Mouse (Mus musculus) heart, embryonic 10.5 days (tissue): ENCODE measurements around the gene Msn. TPM values are rescaled to one million over a fixed set of nuclear protein-coding genes. Genes with fewer than 3 reads are reported as not detected.

Source experiments
- DNase-seq: peaks from one replicate; pipeline ENCODE4 v3.0.0-alpha.2; 2017; ENCODE audit warnings: low spot score
- H3K27ac ChIP-seq: fragments of 300-500 bp; sonication (generic); 2 replicates; pipeline ENCODE4 v1.5.1; 2016; ENCODE audit warnings: mild to moderate bottlenecking
- H3K27me3 ChIP-seq: fragments of 300-500 bp; sonication (generic); 2 replicates; pipeline ENCODE4 v1.6.1; 2016; ENCODE audit warnings: mild to moderate bottlenecking; ENCODE audit not compliant: poor library complexity, insufficient read depth, severe bottlenecking
- H3K36me3 ChIP-seq: fragments of 300-500 bp; sonication (generic); 2 replicates; pipeline ENCODE4 v1.6.1; 2016; ENCODE audit warnings: mild to moderate bottlenecking, moderate library complexity
- H3K4me1 ChIP-seq: fragments of 300-500 bp; sonication (generic); 2 replicates; pipeline ENCODE4 v1.6.1; 2016; ENCODE audit warnings: mild to moderate bottlenecking
- H3K4me3 ChIP-seq: fragments of 300-500 bp; sonication (generic); 2 replicates; pipeline ENCODE4 v1.5.1; 2016; ENCODE audit warnings: mild to moderate bottlenecking, moderate library complexity
- H3K9me3 ChIP-seq: fragments of 300-500 bp; sonication (generic); 2 replicates; pipeline ENCODE4 v1.6.1; 2016; ENCODE audit warnings: mild to moderate bottlenecking, moderate library complexity
- WGBS: fragments of 180-500 bp; shearing (Covaris S2); methylation state at CpG from one replicate; pipeline ENCODE4 v1.1.7; 2016; 5-methylcytosine and 5-hydroxymethylcytosine counted together
- polyA plus RNA-seq: library from polyadenylated mRNA; unstranded; fragments of >200 nt; fragmentation: Nextera tagmentation; extraction: Ambion mirVana; gene quantifications from 2 replicates; pipeline ENCODE4 v1.2.1, GENCODE M21; 2016

Gene Msn
- 146 and 191 TPM in 2 replicates for polyA plus RNA-seq

DNA sequence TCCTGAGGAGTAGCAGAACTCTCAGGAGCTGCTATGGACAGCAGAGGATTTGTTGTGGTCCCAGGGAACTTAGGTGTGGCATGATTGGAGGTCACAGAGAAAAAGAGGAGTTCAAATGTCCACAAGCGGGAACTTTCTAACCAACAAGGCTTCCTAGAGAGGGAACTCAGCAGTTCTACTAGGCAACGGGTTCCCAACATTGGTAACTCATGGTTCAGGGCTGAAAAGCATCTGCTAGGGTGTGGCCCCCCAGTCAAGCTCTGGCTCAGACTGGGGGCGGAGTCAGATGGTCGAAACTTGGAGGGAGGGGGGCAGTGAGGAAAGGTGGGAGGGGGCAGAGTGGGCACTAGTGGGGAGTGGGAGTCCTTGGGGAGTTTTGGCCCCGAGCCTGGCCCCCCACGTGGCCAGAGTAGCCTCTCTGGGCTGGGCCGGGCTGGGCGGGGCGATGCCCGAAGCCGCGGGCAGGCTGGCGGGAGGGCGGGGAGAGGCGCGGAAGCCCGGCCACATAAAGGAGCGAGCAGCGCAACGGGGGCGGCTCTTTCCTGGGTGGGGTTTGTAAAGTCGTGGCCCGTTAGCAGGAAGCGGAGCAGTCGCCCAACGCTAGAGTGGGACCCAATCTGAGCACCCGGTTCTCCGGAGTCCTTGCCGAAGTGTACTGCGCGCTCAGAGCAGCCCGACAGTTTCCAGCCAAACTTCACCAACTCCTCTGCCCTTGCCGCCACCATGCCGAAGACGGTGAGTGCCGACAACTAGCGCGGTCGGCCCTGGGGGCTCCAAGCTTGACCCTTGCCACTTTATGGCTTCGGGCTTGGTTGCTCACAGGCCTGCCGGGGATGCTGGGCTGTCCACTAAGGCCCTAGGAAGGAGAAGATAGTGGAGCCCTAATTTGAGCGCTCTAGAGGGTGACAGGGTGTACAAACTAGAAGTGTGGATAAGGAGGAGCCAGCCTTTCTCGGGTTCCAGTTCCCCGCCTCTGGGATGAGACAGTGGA, at the start of gene Msn:
Gene Msn (plus strand): TSS at position 534 of the 991 bp plus-strand sequence.
- Histone ChIP-seq H3K36me3 (no peaks in the 10 kb centered on the region), H3K27me3 (no peaks in the 10 kb centered on the region), H3K4me1 (no peaks in the 10 kb centered on the region), H3K9me3 (no peaks in the 10 kb centered on the region), H3K4me3 (peak within 1 kb of the TSS; percentile 71), H3K27ac (peak within 1 kb of the TSS; percentile 89)
- WGBS, result 20% methylated on average over 35 of the region's 44 CpGs
- peak; percentile 89 for DNase-seq

DNA sequence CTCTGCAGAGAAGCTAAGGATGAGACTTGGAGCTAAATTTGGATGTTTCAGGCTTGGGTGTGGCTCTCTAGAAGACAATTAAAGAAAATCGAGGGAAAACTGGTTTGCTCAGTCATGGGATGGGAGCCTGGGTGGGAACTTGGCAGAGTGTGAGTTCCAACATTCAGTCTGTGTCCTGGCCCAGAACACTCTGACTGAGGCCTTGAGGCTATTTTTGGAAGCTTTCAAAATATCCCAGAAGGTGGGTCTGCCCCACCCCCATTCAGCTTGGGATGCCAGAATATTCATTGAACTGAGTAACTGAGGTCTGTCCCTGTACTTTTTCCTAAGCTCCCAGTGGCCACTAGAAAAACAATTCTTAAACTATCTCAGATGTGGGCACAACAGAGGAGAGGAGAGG, 43.0 kb upstream of the Msn start:
- Histone ChIP-seq H3K9me3 (no peaks in the 10 kb centered on the region), H3K36me3 (no peaks in the 10 kb centered on the region), H3K4me1 (no peaks in the 10 kb centered on the region), H3K27me3 (no peaks in the 10 kb centered on the region), H3K4me3 (no peak overlapping the region), H3K27ac (no peak overlapping the region)
- WGBS, result 64% methylated on average over 1 of the region's 1 CpGs
- no peak for DNase-seq

DNA sequence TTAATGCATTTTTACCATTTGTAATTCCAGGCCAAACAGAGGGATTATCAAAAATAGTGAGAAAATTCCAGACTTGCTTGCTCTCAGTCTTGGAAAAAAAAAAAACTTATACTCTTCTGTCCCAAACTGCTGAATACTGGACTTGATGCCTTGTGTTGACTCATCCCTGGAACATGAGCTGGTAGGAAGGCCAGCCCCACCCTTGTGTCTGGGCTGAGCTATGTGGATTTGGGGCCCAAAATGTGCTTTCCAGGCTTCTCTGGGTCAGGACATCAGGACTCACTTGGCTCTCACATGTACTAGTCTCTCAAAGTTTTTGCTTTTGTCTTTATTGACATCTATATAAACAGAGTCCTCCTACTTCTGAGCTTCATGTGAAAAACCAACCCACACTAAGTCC, 18.1 kb upstream of the Msn start:
- Histone ChIP-seq H3K4me1 (no peaks in the 10 kb centered on the region), H3K4me3 (no peak overlapping the region), H3K27ac (no peak overlapping the region), H3K9me3 (no peaks in the 10 kb centered on the region), H3K36me3 (no peaks in the 10 kb centered on the region), H3K27me3 (no peaks in the 10 kb centered on the region)
- no peak for DNase-seq

DNA sequence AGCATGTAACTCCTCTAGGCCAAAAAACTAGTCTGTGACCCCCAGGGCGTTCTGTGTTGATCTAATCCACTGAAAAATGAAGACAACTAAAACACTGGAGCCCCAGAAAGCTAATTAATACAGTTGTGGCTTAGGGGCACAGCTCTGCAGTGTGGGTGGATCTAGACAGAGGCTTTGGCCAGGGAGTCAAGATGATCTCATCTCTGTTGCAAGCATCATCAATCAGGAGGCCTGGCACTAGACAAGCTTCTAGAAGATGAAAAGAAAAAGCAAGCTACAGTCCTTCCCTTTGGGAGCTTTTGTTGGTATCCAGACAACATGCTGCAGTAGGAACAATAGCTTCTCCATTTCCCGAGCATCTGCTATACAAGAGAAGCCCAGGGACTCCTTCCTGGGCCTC, 9.6 kb upstream of the Msn start:
- H3K4me3 ChIP-seq, result no peak overlapping the region
- no peaks in the 10 kb centered on the region for H3K36me3 ChIP-seq
- H3K4me1 ChIP-seq, result no peaks in the 10 kb centered on the region
- H3K27ac ChIP-seq, result no peak overlapping the region
- H3K9me3 ChIP-seq, result no peaks in the 10 kb centered on the region
- no peak for DNase-seq
- 43% methylated on average over 2 of the region's 2 CpGs for WGBS
- no peaks in the 10 kb centered on the region for H3K27me3 ChIP-seq

DNA sequence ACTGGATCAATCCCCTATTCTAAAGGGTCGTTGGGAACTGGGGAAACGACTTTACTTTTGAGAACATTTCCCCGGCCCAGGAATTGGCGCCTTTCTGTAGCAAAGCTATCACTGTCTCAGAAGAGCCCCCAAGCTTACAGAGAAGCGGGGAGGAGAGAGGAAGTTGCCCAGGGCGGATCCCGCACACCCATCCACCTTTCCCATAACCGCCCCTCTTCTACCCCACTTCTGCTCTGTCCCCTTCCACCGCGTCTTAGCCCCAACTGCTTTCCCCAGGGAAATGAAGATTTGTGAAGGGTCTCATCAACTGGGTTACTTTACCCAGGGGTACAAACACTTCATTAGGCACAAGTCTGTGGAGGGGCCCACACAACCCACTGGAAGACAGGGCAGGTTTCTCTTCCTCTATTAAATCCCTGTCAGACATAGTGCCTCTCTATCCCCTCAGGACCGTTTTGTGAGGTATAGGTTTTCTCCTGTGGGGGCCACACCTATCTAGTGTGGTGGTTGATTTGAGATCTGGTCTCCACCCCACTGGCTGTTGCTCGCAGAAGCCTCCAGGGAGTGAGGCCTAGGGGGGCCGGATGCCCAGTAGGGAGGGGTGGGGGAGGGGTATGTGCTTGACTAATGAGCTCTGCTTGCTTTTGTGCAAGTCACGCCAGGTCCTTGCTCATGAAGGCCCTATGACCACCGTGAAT, 820 bp downstream of the Msn start:
- H3K4me3 ChIP-seq, result peak overlapping the region; percentile 71
- no peaks in the 10 kb centered on the region for H3K4me1 ChIP-seq
- H3K36me3 ChIP-seq, result no peaks in the 10 kb centered on the region
- 15% methylated on average over 15 of the region's 15 CpGs for WGBS
- no peaks in the 10 kb centered on the region for H3K9me3 ChIP-seq
- H3K27ac ChIP-seq, result peak overlapping the region; percentile 89
- DNase-seq, result peak; percentile 81
- H3K27me3 ChIP-seq, result no peaks in the 10 kb centered on the region

DNA sequence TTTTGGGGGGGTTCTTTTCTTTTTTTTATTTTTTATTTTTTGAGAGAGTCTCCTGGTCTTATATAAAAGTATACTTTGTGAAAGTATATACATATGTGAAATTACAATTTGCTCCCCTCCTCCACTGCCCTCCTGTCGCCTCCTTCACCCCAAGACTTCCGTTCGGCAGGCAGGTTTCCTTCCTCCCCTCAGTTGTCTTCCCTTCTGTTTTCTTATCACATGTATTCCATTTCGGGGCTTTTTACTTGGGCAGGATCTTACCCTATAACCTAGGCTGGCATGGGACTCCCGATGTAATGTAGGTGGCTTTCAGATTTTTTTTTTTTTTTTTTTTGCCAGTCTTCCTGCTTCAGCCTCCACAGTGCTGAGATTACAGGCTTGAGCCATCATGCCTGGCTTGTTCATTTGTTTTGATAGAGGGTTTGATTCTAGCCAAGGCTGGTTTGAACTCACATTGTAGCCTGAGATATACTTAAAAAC, 1.7 kb downstream of the Msn start:
- WGBS, result 35% methylated on average over 5 of the region's 5 CpGs
- peak overlapping the region; percentile 89; the same call in 1 of the 2 replicates for H3K27ac ChIP-seq

DNA sequence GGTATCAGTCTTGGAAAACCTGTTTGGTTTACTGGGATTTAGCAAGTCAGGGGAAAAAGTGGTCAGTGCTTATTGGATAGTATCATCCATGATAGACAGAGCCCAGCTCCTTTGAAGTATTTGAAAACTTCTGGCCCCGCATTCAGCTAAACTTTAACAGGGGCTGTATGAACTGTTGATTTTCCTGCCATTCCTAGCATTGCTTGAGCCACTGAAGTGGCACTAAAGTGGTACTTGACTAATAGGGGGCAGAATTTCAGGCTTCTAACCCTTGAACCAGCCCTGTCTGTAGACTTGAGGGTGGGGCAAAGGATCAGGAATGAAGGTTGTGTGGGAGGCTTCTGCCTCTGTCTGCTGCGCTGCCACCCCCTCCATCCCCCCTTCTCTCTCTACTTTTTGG, 3.2 kb downstream of the Msn start:
- Histone ChIP-seq H3K27me3 (no peaks in the 10 kb centered on the region), H3K4me3 (no peak overlapping the region; the same call in 1 of the 2 replicates), H3K9me3 (no peaks in the 10 kb centered on the region), H3K4me1 (no peaks in the 10 kb centered on the region), H3K27ac (no peak overlapping the region), H3K36me3 (no peaks in the 10 kb centered on the region)
- 72% methylated on average over 2 of the region's 2 CpGs for WGBS
- no peak for DNase-seq

More for the DNA sequence above, 1.7 kb downstream of the Msn start:
- DNase-seq, result no peak
- H3K4me3 ChIP-seq, result peak overlapping the region; percentile 71
- H3K4me1 ChIP-seq, result no peaks in the 10 kb centered on the region
- H3K9me3 ChIP-seq, result no peaks in the 10 kb centered on the region
- H3K27me3 ChIP-seq, result no peaks in the 10 kb centered on the region
- no peaks in the 10 kb centered on the region for H3K36me3 ChIP-seq

DNA sequence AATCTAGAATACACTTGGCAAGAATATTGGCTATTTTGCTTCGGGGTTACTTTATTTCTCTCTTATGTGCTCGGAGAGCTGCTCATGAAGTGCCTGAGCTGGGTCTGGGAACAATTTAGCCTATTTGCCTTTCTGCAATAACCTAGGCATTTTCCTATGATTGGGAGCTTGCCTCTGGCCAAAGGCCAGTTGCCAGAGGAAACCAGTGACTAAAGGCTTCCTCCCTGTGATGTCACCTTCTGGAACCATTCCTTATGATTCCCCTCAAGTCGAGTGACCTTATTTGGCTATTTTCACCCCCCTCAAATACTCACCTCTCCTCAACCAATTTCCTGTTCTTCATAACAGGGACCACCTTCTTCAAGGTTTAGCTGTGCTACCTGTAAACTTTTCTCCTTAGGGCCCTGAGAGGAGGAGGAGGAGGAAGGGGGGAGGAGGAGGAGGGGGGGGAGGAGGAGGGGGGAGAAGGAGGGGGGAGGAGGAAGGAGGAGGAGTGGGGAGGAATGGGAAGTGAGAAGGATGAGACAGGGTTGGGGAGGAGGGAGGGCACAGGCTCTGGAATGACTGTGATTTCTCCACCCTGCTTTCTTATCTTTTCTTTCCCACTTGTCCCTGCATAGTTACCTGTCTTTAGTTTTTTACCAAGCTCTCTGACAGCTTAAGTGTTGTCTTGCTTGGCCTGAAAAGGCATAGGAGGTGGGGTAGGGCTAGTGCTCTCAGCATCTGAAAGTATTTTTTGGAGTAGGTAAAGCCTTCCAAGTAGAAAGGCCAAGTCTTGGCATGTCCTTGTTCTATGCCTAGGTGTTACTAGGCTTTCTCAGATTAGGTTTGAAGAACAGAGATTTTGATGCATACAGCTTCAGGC, 11.8 kb downstream of the Msn start:
- Histone ChIP-seq H3K27ac (no peak overlapping the region), H3K36me3 (no peaks in the 10 kb centered on the region), H3K9me3 (no peaks in the 10 kb centered on the region), H3K4me1 (no peaks in the 10 kb centered on the region; the same call in 1 of the 2 replicates), H3K4me3 (no peak overlapping the region), H3K27me3 (no peaks in the 10 kb centered on the region)
- 66% methylated on average over 3 of the region's 3 CpGs for WGBS
- no peak for DNase-seq

DNA sequence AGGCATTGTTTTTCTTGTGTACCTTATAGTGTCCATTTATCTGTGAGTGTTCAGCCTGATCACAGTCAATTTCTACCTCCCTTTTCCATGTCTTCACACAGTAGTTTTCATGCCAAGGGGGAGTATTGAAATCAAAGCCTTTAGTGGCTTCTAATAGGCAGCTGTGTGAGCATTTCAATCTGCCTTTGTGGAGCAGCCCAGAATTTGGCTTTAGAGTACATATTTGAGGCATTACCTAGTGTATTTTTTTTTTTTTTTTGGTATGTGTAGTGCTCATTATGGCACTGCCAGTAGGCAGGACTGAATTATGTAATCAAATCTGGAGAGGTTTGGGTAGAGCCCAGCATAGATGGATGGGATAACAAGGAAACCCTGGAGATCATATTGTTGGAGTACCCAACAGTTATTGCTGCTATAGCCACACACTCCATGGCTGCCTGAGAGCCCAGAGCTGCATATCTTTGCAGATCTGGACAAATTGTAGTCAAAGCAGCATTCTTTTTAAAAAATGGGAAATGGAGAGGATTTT, 17.3 kb downstream of the Msn start:
- Histone ChIP-seq H3K27ac (no peak overlapping the region), H3K4me1 (no peaks in the 10 kb centered on the region), H3K36me3 (peaks cover 3% of the 10 kb centered on the region; the same call in 1 of the 2 replicates), H3K4me3 (no peak overlapping the region), H3K27me3 (no peaks in the 10 kb centered on the region), H3K9me3 (no peaks in the 10 kb centered on the region)
- no peak for DNase-seq

DNA sequence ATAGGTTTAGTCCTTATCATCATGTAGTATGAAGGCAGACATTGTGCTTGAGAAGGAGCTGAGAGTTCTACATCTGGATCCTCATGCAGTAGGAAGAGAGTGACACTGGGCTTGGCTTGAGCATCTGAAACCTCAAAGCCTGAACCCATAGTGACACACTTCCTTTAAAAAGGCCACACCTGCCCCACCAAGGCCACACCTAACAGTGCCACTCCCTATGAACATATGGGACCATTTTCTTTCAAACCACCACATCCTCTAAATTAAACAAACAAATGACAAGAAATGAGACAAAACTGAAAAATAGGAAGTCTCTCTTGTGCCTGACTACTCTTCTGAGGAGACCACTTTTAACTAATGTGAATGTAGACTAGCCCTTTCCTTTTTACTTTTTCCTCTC, 19.7 kb downstream of the Msn start:
- Histone ChIP-seq H3K36me3 (peaks cover 3% of the 10 kb centered on the region; the same call in 1 of the 2 replicates), H3K27ac (no peak overlapping the region), H3K4me1 (no peaks in the 10 kb centered on the region), H3K27me3 (no peaks in the 10 kb centered on the region), H3K9me3 (no peaks in the 10 kb centered on the region), H3K4me3 (no peak overlapping the region)
- no peak for DNase-seq

DNA sequence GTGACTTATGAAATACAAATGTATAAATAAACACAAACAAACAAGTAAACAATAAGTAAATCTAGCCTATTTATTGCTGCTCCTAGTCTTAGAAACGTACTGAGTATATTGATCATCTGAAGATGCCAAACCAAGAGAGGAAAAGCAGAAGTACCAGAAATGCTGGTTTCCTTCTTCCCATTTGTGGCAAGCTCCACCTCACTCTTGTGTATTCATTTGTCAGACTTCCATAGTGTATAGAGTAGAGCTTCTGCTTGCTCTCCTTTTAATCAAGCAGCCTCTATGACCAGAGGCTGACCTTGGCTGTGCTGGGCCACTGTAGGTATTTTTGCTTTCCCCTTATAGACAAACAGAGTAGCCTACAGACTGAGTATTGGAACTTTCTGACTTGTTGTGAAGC, 21.5 kb downstream of the Msn start:
- no peak for DNase-seq
- peaks cover 3% of the 10 kb centered on the region; the same call in 1 of the 2 replicates for H3K36me3 ChIP-seq
- no peaks in the 10 kb centered on the region for H3K4me1 ChIP-seq
- no peak overlapping the region for H3K4me3 ChIP-seq
- no peaks in the 10 kb centered on the region for H3K9me3 ChIP-seq
- H3K27me3 ChIP-seq, result no peaks in the 10 kb centered on the region
- WGBS, result 80% methylated on average over 1 of the region's 1 CpGs
- no peak overlapping the region for H3K27ac ChIP-seq

DNA sequence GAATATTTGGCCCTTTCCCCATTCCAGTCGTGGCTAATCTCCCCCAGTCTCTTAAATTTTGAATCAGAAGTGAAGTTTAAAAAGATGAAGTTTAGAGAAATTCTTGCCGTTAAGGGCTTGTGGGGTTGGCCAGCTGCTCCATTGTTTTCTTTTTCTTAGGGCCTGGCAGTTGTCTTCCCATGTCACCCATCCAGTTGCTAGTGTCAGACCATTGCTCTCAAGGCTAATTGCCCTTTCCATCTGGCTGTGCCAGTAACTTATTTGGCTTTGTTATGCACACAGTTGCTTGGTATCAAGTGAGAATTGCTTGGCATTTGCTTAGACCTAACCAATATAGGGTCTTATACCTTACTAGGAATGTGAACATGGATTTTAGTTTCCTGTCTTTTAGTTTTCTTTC, 24.2 kb downstream of the Msn start:
- WGBS, result 65% methylated on average over 2 of the region's 2 CpGs
- no peaks in the 10 kb centered on the region for H3K9me3 ChIP-seq
- no peak for DNase-seq
- no peak overlapping the region for H3K4me3 ChIP-seq
- H3K27ac ChIP-seq, result no peak overlapping the region
- H3K36me3 ChIP-seq, result no peaks in the 10 kb centered on the region
- H3K4me1 ChIP-seq, result no peaks in the 10 kb centered on the region
- H3K27me3 ChIP-seq, result no peaks in the 10 kb centered on the region
